Mouse (Mus musculus): ENCODE results near the gene Polr2f. TPM values are rescaled to one million over a fixed set of nuclear protein-coding genes. Genes with fewer than 3 reads are reported as not detected.
A peak's percentile ranks its signal among the peaks of the same experiment; 100 is the strongest.

The Polr2f gene
- polyA plus RNA-seq, 1 experiment from 2014 or later: 351 TPM

GRCm38 (mm10) chr15:79187819-79188218, 47.0 kb downstream of the Polr2f start:
- Histone ChIP-seq H3K4me3 (no peak overlapping the region), H3K9me3 (replicated peaks) (no peaks in the 10 kb centered on the region), H3K27me3 (ENCODE audit: low read depth, poor library complexity, severe bottlenecking) (no peaks in the 10 kb centered on the region), H3K36me3 (no peaks in the 10 kb centered on the region), H3K27ac (no peak overlapping the region), H3K4me1 (peaks cover 10% of the 10 kb centered on the region)
- no peak for DNase-seq (ENCODE audit: low spot score)
- WGBS: 91% methylated on average over 8 of the region's 8 CpGs

GRCm38 (mm10) chr15:79191426-79191825, 50.6 kb downstream of the Polr2f start:
- DNase-seq (ENCODE audit: low spot score): no peak
- WGBS: 98% methylated on average over 2 of the region's 2 CpGs
- peaks cover 25% of the 10 kb centered on the region for H3K4me1 ChIP-seq
- no peaks in the 10 kb centered on the region for H3K9me3 ChIP-seq (replicated peaks)
- H3K27me3 ChIP-seq (ENCODE audit: low read depth, poor library complexity, severe bottlenecking): 0 out of 2 replicates have a peak, but pooled peaks cover 3% of the 10 kb centered on the region
- H3K36me3 ChIP-seq: no peaks in the 10 kb centered on the region
- no peak overlapping the region for H3K4me3 ChIP-seq
- no peak overlapping the region for H3K27ac ChIP-seq

- WGBS: 89% methylated on average over 6 of the region's 6 CpGs
Observed at GRCm38 (mm10) chr15:79192450-79192849, 51.6 kb downstream of the Polr2f start.

DNA sequence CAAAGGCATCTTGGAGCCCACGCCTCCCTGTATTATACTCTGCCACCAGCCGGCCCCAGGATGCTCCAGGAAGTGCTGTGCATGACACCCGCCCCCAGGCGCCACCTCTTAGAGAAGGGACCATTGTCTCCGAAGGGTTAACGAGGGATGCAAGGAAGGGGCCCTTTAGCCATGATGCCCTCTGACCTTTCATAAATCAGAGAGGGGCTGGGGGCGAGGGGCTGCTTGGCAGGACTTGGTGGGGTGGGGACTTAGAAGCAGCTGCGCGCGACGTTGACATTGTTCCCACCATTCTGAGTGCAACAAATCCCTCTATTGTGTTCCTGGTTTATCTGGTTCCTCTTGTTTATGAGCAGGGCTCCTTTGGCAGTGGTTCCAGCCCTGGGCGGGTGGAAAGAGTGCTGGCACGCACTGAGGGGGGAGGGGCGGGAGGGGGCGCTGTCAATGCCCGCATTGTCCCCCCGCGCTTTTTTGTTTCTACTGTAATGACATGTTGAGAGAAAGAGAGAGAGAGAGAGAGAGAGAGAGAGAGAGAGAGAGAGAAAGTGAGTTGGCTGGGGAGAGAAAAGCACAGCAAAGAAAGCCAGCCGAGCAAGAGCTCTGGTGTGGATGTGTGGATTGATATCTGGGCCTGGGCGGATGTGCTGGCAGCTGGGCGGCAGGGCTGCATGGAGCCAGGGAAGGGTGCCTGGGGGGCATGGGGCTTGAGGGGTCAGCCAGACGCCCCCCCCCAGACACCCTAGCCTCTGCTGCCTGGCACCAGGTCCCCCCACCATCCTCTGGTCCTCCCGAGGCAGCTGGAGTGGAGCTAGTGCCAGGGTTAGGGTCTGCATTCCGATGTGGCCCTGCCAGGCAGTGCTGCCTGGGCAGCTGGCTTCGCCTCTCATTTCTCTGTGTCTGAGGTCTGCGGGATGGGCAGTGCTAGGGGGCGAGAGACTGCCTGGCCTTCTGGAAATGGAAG, 52.4 kb downstream of the Polr2f start:
- no peak for DNase-seq (ENCODE audit: low spot score)
- Histone ChIP-seq H3K27ac (peak overlapping the region; percentile 76), H3K9me3 (replicated peaks) (no peaks in the 10 kb centered on the region), H3K36me3 (no peaks in the 10 kb centered on the region), H3K4me1 (peaks cover 25% of the 10 kb centered on the region), H3K27me3 (ENCODE audit: low read depth, poor library complexity, severe bottlenecking) (0 out of 2 replicates have a peak, but pooled peaks cover 6% of the 10 kb centered on the region), H3K4me3 (no peak overlapping the region)
- 48% methylated on average over 26 of the region's 27 CpGs for WGBS

More at GRCm38 (mm10) chr15:79192450-79192849, 51.6 kb downstream of the Polr2f start:
- Histone ChIP-seq H3K36me3 (no peaks in the 10 kb centered on the region), H3K4me3 (no peak overlapping the region), H3K4me1 (peaks cover 25% of the 10 kb centered on the region), H3K27me3 (ENCODE audit: low read depth, poor library complexity, severe bottlenecking) (0 out of 2 replicates have a peak, but pooled peaks cover 6% of the 10 kb centered on the region), H3K27ac (peak overlapping the region; percentile 76; the same call in 1 of the 2 replicates), H3K9me3 (replicated peaks) (no peaks in the 10 kb centered on the region)
- no peak for DNase-seq (ENCODE audit: low spot score)

DNA sequence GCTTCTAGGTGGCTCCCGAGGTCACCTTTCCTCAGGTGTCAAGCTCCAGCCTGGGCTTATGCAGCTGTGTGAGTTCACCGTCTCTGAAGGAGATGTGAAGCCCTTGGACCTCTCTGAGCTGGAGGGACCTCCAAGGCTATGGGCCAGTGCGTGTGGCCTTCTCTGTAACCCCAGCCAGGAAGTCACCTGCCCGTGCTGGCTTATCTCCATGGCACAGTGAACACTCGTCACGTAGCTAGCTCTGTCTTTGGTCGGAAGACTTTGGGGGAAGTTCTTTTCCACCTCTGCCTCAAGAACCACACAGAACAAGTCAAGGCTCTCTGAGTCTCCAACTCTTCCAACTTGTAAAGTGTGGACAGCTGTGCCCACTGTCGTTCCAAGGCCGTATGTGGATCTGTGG, 53.2 kb downstream of the Polr2f start:
- no peaks in the 10 kb centered on the region for H3K36me3 ChIP-seq
- WGBS: 85% methylated on average over 9 of the region's 9 CpGs
- no peak for DNase-seq (ENCODE audit: low spot score)
- H3K9me3 ChIP-seq (replicated peaks): no peaks in the 10 kb centered on the region
- H3K4me3 ChIP-seq: no peak overlapping the region
- H3K4me1 ChIP-seq: peaks cover 25% of the 10 kb centered on the region
- 0 out of 2 replicates have a peak, but pooled peaks cover 6% of the 10 kb centered on the region for H3K27me3 ChIP-seq (ENCODE audit: low read depth, poor library complexity, severe bottlenecking)
- H3K27ac ChIP-seq: peak overlapping the region; percentile 76; the same call in 1 of the 2 replicates

DNA sequence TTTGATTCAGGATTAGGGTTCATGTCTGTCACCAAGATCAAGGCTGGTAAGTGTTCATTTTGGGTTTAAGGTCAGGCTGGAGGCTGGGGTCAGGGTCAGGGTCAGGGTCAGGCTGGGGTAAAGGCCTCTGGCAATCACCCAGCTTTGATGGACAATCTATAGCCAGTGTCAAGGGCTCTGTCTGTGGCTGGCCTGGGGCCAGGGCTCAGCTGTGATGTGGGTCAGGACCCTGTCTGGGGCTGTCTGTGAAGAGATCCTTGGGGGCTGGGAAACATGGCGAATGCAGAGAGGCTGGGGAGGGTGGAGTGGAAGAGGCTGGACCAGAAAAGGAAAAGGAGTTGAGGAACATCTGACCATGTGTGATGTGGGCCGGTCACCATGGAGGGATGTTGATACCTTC, 54.1 kb downstream of the Polr2f start:
- no peaks in the 10 kb centered on the region for H3K36me3 ChIP-seq
- 73% methylated on average over 2 of the region's 2 CpGs for WGBS
- no peak overlapping the region for H3K4me3 ChIP-seq
- H3K9me3 ChIP-seq (replicated peaks): no peaks in the 10 kb centered on the region
- 0 out of 2 replicates have a peak, but pooled peaks cover 6% of the 10 kb centered on the region for H3K27me3 ChIP-seq (ENCODE audit: low read depth, poor library complexity, severe bottlenecking)
- peak overlapping the region; percentile 47; the same call in 1 of the 2 replicates for H3K27ac ChIP-seq
- peaks cover 25% of the 10 kb centered on the region for H3K4me1 ChIP-seq
- no peak for DNase-seq (ENCODE audit: low spot score)

- Histone ChIP-seq H3K9me3 (replicated peaks) (no peaks in the 10 kb centered on the region), H3K4me1 (peaks cover 25% of the 10 kb centered on the region), H3K4me3 (no peak overlapping the region), H3K27ac (no peak overlapping the region), H3K36me3 (no peaks in the 10 kb centered on the region), H3K27me3 (ENCODE audit: low read depth, poor library complexity, severe bottlenecking) (0 out of 2 replicates have a peak, but pooled peaks cover 6% of the 10 kb centered on the region)
- no peak for DNase-seq (ENCODE audit: low spot score)
- WGBS: 89% methylated on average over 8 of the region's 8 CpGs
Observed at GRCm38 (mm10) chr15:79195492-79195891, 54.7 kb downstream of the Polr2f start.

DNA sequence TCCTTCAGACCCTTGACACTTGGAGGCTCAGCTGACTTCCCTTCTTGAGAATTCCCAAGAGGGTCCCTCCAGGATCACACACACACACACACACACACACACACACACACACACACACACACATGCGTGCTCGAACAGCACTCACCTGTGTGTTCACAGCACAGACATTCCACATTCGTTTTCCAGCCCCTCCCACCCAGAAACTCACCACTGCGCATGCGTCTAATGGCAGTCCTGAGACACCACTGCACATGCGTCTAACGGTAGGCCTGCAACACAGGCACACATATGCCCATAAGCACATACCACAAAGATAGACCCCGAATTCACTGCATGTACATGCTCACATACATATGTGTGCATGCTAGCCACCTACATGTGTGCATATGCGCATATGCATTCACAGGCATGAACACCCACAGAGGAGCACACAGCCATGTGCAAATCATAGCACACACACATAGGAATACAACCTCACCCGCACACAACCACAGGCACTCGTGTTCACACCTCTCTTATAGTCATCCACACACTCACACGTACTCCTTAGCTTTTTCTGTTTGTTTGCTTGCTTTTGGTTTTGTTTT, 58.7 kb downstream of the Polr2f start:
- H3K9me3 ChIP-seq (replicated peaks): no peaks in the 10 kb centered on the region
- H3K27ac ChIP-seq: no peak overlapping the region; the same call in 1 of the 2 replicates
- H3K4me1 ChIP-seq: peaks cover 26% of the 10 kb centered on the region
- H3K27me3 ChIP-seq (ENCODE audit: low read depth, poor library complexity, severe bottlenecking): peaks cover 26% of the 10 kb centered on the region
- no peak for DNase-seq (ENCODE audit: low spot score)
- no peaks in the 10 kb centered on the region for H3K36me3 ChIP-seq
- H3K4me3 ChIP-seq: no peak overlapping the region
- 94% methylated on average over 12 of the region's 12 CpGs for WGBS

Other genes with a start within 250 kb of the Polr2f start
- 0.13 and 0.51 TPM in 2 replicates for gene Gm49510, start 241.3 kb upstream of the Polr2f start, polyA plus RNA-seq (2016; fragmentation: Nextera tagmentation; extraction: Ambion mirVana)
- 51.1 and 51.2 TPM in 2 replicates for gene Sh3bp1, start 241.2 kb upstream of the Polr2f start, polyA plus RNA-seq (2016; fragmentation: Nextera tagmentation; extraction: Ambion mirVana)
- gene Pdxp, start 227.1 kb upstream of the Polr2f start, polyA plus RNA-seq (2016; fragmentation: Nextera tagmentation; extraction: Ambion mirVana): 37.1 and 40.8 TPM in 2 replicates
- gene Lgals1, start 214.3 kb upstream of the Polr2f start, polyA plus RNA-seq (2016; fragmentation: Nextera tagmentation; extraction: Ambion mirVana): 292 and 458 TPM in 2 replicates
- 70.6 and 84.9 TPM in 2 replicates for gene Nol12, start 206.1 kb upstream of the Polr2f start, polyA plus RNA-seq (2016; fragmentation: Nextera tagmentation; extraction: Ambion mirVana)
- gene Triobp, start 193.3 kb upstream of the Polr2f start, polyA plus RNA-seq (2016; fragmentation: Nextera tagmentation; extraction: Ambion mirVana): 47.9 and 54.6 TPM in 2 replicates
- gene H1f0, start 112.6 kb upstream of the Polr2f start, polyA plus RNA-seq (2016; fragmentation: Nextera tagmentation; extraction: Ambion mirVana): 330 and 448 TPM in 2 replicates
- 0.13 TPM in 1 of 2 replicates, not detected in the other for gene Galr3, start 99.1 kb upstream of the Polr2f start, polyA plus RNA-seq (2016; fragmentation: Nextera tagmentation; extraction: Ambion mirVana)
- 73.8 and 77.9 TPM in 2 replicates for gene Ankrd54, start 78.1 kb upstream of the Polr2f start, polyA plus RNA-seq (2016; fragmentation: Nextera tagmentation; extraction: Ambion mirVana)
- 278 and 295 TPM in 2 replicates for gene Eif3l, start 65.8 kb upstream of the Polr2f start, polyA plus RNA-seq (2016; fragmentation: Nextera tagmentation; extraction: Ambion mirVana)
- gene Micall1, start 32.1 kb upstream of the Polr2f start, polyA plus RNA-seq (2016; fragmentation: Nextera tagmentation; extraction: Ambion mirVana): 6.8 and 9.7 TPM in 2 replicates
- 5.2 and 5.7 TPM in 2 replicates for gene 1700088E04Rik, start 244 bp downstream of the Polr2f start, polyA plus RNA-seq (2016; fragmentation: Nextera tagmentation; extraction: Ambion mirVana)
- gene Sox10, start 24.2 kb downstream of the Polr2f start, polyA plus RNA-seq (2016; fragmentation: Nextera tagmentation; extraction: Ambion mirVana): 0.75 and 1.8 TPM in 2 replicates
- gene Pick1, start 88.2 kb downstream of the Polr2f start, polyA plus RNA-seq (2016; fragmentation: Nextera tagmentation; extraction: Ambion mirVana): 38.3 and 52.5 TPM in 2 replicates
- 0.11 and 0.48 TPM in 2 replicates for gene Gm49486, start 88.4 kb downstream of the Polr2f start, polyA plus RNA-seq (2016; fragmentation: Nextera tagmentation; extraction: Ambion mirVana)
- gene Slc16a8, start 113.8 kb downstream of the Polr2f start, polyA plus RNA-seq (2016; fragmentation: Nextera tagmentation; extraction: Ambion mirVana): 0.16 TPM in 1 of 2 replicates, not detected in the other
- 2.6 and 3.1 TPM in 2 replicates for gene Baiap2l2, start 144.5 kb downstream of the Polr2f start, polyA plus RNA-seq (2016; fragmentation: Nextera tagmentation; extraction: Ambion mirVana)
- gene Pla2g6, start 187.4 kb downstream of the Polr2f start, polyA plus RNA-seq (2016; fragmentation: Nextera tagmentation; extraction: Ambion mirVana): 17.0 and 18.2 TPM in 2 replicates
- 1.2 and 1.5 TPM in 2 replicates for gene Maff, start 205.6 kb downstream of the Polr2f start, polyA plus RNA-seq (2016; fragmentation: Nextera tagmentation; extraction: Ambion mirVana)